Mouse (Mus musculus): ENCODE data around the gene Gm9817. TPM values are rescaled to one million over a fixed set of nuclear protein-coding genes. Genes with fewer than 3 reads are reported as not detected.

Gene Gm9817
- polyA plus RNA-seq, 1 experiment from 2014 or later = not detected

GRCm38 (mm10) chr13:45040195-45040594, 38.3 kb upstream of the Gm9817 start:
- Histone ChIP-seq H3K36me3 (ENCODE audit: control insufficient read depth, insufficient read depth, low read length) (no peaks in the 10 kb centered on the region), H3K27ac (replicated peaks; ENCODE audit: low read depth, low read length) (no peak overlapping the region), H3K4me3 (replicated peaks; ENCODE audit: low read depth, low read length) (no peak overlapping the region), H3K9me3 (ENCODE audit: control insufficient read depth, low read length) (no peaks in the 10 kb centered on the region), H3K4me1 (ENCODE audit: control insufficient read depth, insufficient read depth, low read length) (no peaks in the 10 kb centered on the region), H3K27me3 (ENCODE audit: control insufficient read depth, insufficient read depth, low read length) (no peaks in the 10 kb centered on the region), H3K9ac (replicated peaks; ENCODE audit: low read length) (no peak overlapping the region), H3K4me2 (ENCODE audit: low read length) (no peak overlapping the region)
- no peak for ATAC-seq (ENCODE audit: low FRiP score, low TSS enrichment)
- no peak for DNase-seq
- 39% methylated on average over 4 of the region's 4 CpGs for WGBS

GRCm38 (mm10) chr13:45040741-45041140, 37.8 kb upstream of the Gm9817 start:
- no peaks in the 10 kb centered on the region for H3K27me3 ChIP-seq (ENCODE audit: control insufficient read depth, insufficient read depth, low read length)
- no peak for DNase-seq
- 87% methylated on average over 7 of the region's 7 CpGs for WGBS
- H3K9me3 ChIP-seq (ENCODE audit: control insufficient read depth, low read length) = no peaks in the 10 kb centered on the region
- no peaks in the 10 kb centered on the region for H3K36me3 ChIP-seq (ENCODE audit: control insufficient read depth, insufficient read depth, low read length)
- H3K9ac ChIP-seq (replicated peaks; ENCODE audit: low read length) = no peak overlapping the region
- no peaks in the 10 kb centered on the region for H3K4me1 ChIP-seq (ENCODE audit: control insufficient read depth, insufficient read depth, low read length)
- H3K4me2 ChIP-seq (ENCODE audit: low read length) = no peak overlapping the region
- H3K27ac ChIP-seq (replicated peaks; ENCODE audit: low read depth, low read length) = no peak overlapping the region
- no peak overlapping the region for H3K4me3 ChIP-seq (replicated peaks; ENCODE audit: low read depth, low read length)
- no peak for ATAC-seq (ENCODE audit: low FRiP score, low TSS enrichment)

- no peaks in the 10 kb centered on the region for H3K4me1 ChIP-seq (ENCODE audit: control insufficient read depth, insufficient read depth, low read length)
- H3K9me3 ChIP-seq (ENCODE audit: control insufficient read depth, low read length) = no peaks in the 10 kb centered on the region
- no peaks in the 10 kb centered on the region for H3K36me3 ChIP-seq (ENCODE audit: control insufficient read depth, insufficient read depth, low read length)
- no peak overlapping the region for H3K4me3 ChIP-seq (replicated peaks; ENCODE audit: low read depth, low read length)
- DNase-seq (no peak), ATAC-seq (ENCODE audit: low FRiP score, low TSS enrichment) (no peak)
- H3K27ac ChIP-seq (replicated peaks; ENCODE audit: low read depth, low read length) = no peak overlapping the region
- no peaks in the 10 kb centered on the region for H3K27me3 ChIP-seq (ENCODE audit: control insufficient read depth, insufficient read depth, low read length)
- no peak overlapping the region for H3K4me2 ChIP-seq (ENCODE audit: low read length)
- WGBS = 88% methylated on average over 3 of the region's 3 CpGs
- no peak overlapping the region for H3K9ac ChIP-seq (replicated peaks; ENCODE audit: low read length)
Measured at GRCm38 (mm10) chr13:45043466-45043865, 35.0 kb upstream of the Gm9817 start.

GRCm38 (mm10) chr13:45049261-45050020, 29.1 kb upstream of the Gm9817 start:
- no peak overlapping the region for H3K9ac ChIP-seq (replicated peaks; ENCODE audit: low read length)
- DNase-seq (no peak), ATAC-seq (ENCODE audit: low FRiP score, low TSS enrichment) (no peak)
- no peaks in the 10 kb centered on the region for H3K4me1 ChIP-seq (ENCODE audit: control insufficient read depth, insufficient read depth, low read length)
- no peak overlapping the region for H3K4me3 ChIP-seq (replicated peaks; ENCODE audit: low read depth, low read length)
- no peaks in the 10 kb centered on the region for H3K36me3 ChIP-seq (ENCODE audit: control insufficient read depth, insufficient read depth, low read length)
- H3K4me2 ChIP-seq (ENCODE audit: low read length) = no peak overlapping the region
- H3K27ac ChIP-seq (replicated peaks; ENCODE audit: low read depth, low read length) = no peak overlapping the region
- no peaks in the 10 kb centered on the region for H3K9me3 ChIP-seq (ENCODE audit: control insufficient read depth, low read length)
- H3K27me3 ChIP-seq (ENCODE audit: control insufficient read depth, insufficient read depth, low read length) = no peaks in the 10 kb centered on the region
- 72% methylated on average over 7 of the region's 7 CpGs for WGBS

GRCm38 (mm10) chr13:45052805-45053204, 25.7 kb upstream of the Gm9817 start:
- no peak overlapping the region for H3K9ac ChIP-seq (replicated peaks; ENCODE audit: low read length)
- H3K36me3 ChIP-seq (ENCODE audit: control insufficient read depth, insufficient read depth, low read length) = no peaks in the 10 kb centered on the region
- H3K9me3 ChIP-seq (ENCODE audit: control insufficient read depth, low read length) = no peaks in the 10 kb centered on the region
- no peaks in the 10 kb centered on the region for H3K27me3 ChIP-seq (ENCODE audit: control insufficient read depth, insufficient read depth, low read length)
- H3K4me1 ChIP-seq (ENCODE audit: control insufficient read depth, insufficient read depth, low read length) = no peaks in the 10 kb centered on the region
- H3K27ac ChIP-seq (replicated peaks; ENCODE audit: low read depth, low read length) = no peak overlapping the region
- ATAC-seq (ENCODE audit: low FRiP score, low TSS enrichment) (no peak), DNase-seq (no peak)
- no peak overlapping the region for H3K4me2 ChIP-seq (ENCODE audit: low read length)
- 73% methylated on average over 7 of the region's 7 CpGs for WGBS
- no peak overlapping the region for H3K4me3 ChIP-seq (replicated peaks; ENCODE audit: low read depth, low read length)

- Histone ChIP-seq H3K9ac (replicated peaks; ENCODE audit: low read length) (no peak overlapping the region), H3K9me3 (ENCODE audit: control insufficient read depth, low read length) (no peaks in the 10 kb centered on the region), H3K36me3 (ENCODE audit: control insufficient read depth, insufficient read depth, low read length) (no peaks in the 10 kb centered on the region), H3K4me1 (ENCODE audit: control insufficient read depth, insufficient read depth, low read length) (no peaks in the 10 kb centered on the region), H3K27me3 (ENCODE audit: control insufficient read depth, insufficient read depth, low read length) (no peaks in the 10 kb centered on the region), H3K27ac (replicated peaks; ENCODE audit: low read depth, low read length) (no peak overlapping the region), H3K4me3 (replicated peaks; ENCODE audit: low read depth, low read length) (no peak overlapping the region), H3K4me2 (ENCODE audit: low read length) (no peak overlapping the region)
- 90% methylated on average over 3 of the region's 3 CpGs for WGBS
- no peak for DNase-seq
- ATAC-seq (ENCODE audit: low FRiP score, low TSS enrichment) = no peak
Measured at GRCm38 (mm10) chr13:45053843-45054242, 24.6 kb upstream of the Gm9817 start.

- no peak overlapping the region for H3K4me2 ChIP-seq (ENCODE audit: low read length)
- WGBS = 89% methylated on average over 17 of the region's 17 CpGs
- H3K9ac ChIP-seq (replicated peaks; ENCODE audit: low read length) = no peak overlapping the region
- H3K9me3 ChIP-seq (ENCODE audit: control insufficient read depth, low read length) = no peaks in the 10 kb centered on the region
- H3K4me1 ChIP-seq (ENCODE audit: control insufficient read depth, insufficient read depth, low read length) = no peaks in the 10 kb centered on the region
- H3K27ac ChIP-seq (replicated peaks; ENCODE audit: low read depth, low read length) = no peak overlapping the region
- DNase-seq (no peak), ATAC-seq (ENCODE audit: low FRiP score, low TSS enrichment) (no peak)
- H3K36me3 ChIP-seq (ENCODE audit: control insufficient read depth, insufficient read depth, low read length) = no peaks in the 10 kb centered on the region
- H3K27me3 ChIP-seq (ENCODE audit: control insufficient read depth, insufficient read depth, low read length) = no peaks in the 10 kb centered on the region
- no peak overlapping the region for H3K4me3 ChIP-seq (replicated peaks; ENCODE audit: low read depth, low read length)
Measured at GRCm38 (mm10) chr13:45059206-45059605, 19.3 kb upstream of the Gm9817 start.

GRCm38 (mm10) chr13:45063146-45063545, 15.3 kb upstream of the Gm9817 start:
- Histone ChIP-seq H3K27me3 (ENCODE audit: control insufficient read depth, insufficient read depth, low read length) (no peaks in the 10 kb centered on the region), H3K4me1 (ENCODE audit: control insufficient read depth, insufficient read depth, low read length) (no peaks in the 10 kb centered on the region), H3K27ac (replicated peaks; ENCODE audit: low read depth, low read length) (no peak overlapping the region), H3K4me2 (ENCODE audit: low read length) (no peak overlapping the region), H3K36me3 (ENCODE audit: control insufficient read depth, insufficient read depth, low read length) (no peaks in the 10 kb centered on the region), H3K9me3 (ENCODE audit: control insufficient read depth, low read length) (no peaks in the 10 kb centered on the region), H3K4me3 (replicated peaks; ENCODE audit: low read depth, low read length) (no peak overlapping the region), H3K9ac (replicated peaks; ENCODE audit: low read length) (no peak overlapping the region)
- DNase-seq (no peak), ATAC-seq (ENCODE audit: low FRiP score, low TSS enrichment) (no peak)
- WGBS = 87% methylated on average over 5 of the region's 5 CpGs

- ATAC-seq (ENCODE audit: low FRiP score, low TSS enrichment) (no peak), DNase-seq (no peak)
- no peak overlapping the region for H3K27ac ChIP-seq (replicated peaks; ENCODE audit: low read depth, low read length)
- H3K4me1 ChIP-seq (ENCODE audit: control insufficient read depth, insufficient read depth, low read length) = no peaks in the 10 kb centered on the region
- H3K9ac ChIP-seq (replicated peaks; ENCODE audit: low read length) = no peak overlapping the region
- no peak overlapping the region for H3K4me2 ChIP-seq (ENCODE audit: low read length)
- H3K36me3 ChIP-seq (ENCODE audit: control insufficient read depth, insufficient read depth, low read length) = no peaks in the 10 kb centered on the region
- no peaks in the 10 kb centered on the region for H3K9me3 ChIP-seq (ENCODE audit: control insufficient read depth, low read length)
- no peak overlapping the region for H3K4me3 ChIP-seq (replicated peaks; ENCODE audit: low read depth, low read length)
- H3K27me3 ChIP-seq (ENCODE audit: control insufficient read depth, insufficient read depth, low read length) = no peaks in the 10 kb centered on the region
- 91% methylated on average over 4 of the region's 4 CpGs for whole genome bisulfite sequencing
Measured at GRCm38 (mm10) chr13:45064951-45065350, 13.5 kb upstream of the Gm9817 start.

Measured in midbrain, embryonic 14.5 days (tissue).